Mouse (Mus musculus) thymus, adult 18-20 months (tissue): ENCODE measurements around the gene Htatip2.

ENCODE experiments used
- DNase-seq, 2 experiments: peaks; one replicate each; pipeline ENCODE4 v3.0.0; 2022; ENCODE audit warnings: mixed read lengths in 2 of 2

Gene Htatip2

GRCm38 (mm10) chr7:49786618-49787382 lies 27.9 kb downstream of the Htatip2 start:
- no peak for DNase-seq

GRCm38 (mm10) chr7:49787383-49787645 lies 28.4 kb downstream of the Htatip2 start:
- DNase-seq = no peak

DNA sequence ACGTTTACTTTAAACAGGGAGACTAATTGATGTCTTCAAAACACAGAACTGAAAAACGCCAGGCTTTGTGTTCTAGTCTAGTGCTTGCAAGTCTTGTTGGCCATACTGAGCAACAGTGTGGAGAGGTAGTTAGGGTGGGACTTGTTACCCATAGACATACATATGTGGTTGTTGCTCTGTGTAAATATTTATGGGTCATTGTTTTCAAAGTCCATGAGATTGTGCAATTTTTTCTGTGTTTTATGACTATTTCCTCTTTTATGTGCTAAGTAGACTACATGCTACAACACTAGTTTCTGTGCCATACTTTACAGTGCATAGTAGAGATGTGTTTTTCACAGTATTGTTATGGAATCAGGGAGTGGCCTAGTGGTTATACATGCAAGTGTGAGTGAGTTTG lies 35.4 kb downstream of the Htatip2 start:
- DNase-seq = no peak

- DNase-seq = no peak
Measured at GRCm38 (mm10) chr7:49797171-49797570, 38.3 kb downstream of the Htatip2 start.

DNA sequence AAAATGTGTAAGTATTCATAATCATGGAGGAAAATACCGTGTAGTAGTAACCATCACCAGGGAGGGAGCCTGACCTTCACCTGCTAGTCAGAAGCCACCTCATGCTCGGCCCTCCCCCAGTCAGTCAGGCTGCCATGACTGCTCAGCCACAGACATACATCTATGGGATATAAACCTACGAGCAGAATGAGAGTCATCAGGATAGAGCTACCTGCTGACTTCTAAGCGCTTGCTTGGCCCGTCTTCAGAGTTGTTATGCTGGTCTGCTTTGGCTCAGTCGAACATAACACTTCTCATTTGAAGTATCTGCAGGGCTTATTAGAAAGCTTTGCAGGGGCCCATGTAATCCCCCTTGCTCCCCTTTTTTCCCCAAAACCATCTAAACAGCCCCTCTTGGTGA lies 44.6 kb downstream of the Htatip2 start:
- DNase-seq = no peak

DNA sequence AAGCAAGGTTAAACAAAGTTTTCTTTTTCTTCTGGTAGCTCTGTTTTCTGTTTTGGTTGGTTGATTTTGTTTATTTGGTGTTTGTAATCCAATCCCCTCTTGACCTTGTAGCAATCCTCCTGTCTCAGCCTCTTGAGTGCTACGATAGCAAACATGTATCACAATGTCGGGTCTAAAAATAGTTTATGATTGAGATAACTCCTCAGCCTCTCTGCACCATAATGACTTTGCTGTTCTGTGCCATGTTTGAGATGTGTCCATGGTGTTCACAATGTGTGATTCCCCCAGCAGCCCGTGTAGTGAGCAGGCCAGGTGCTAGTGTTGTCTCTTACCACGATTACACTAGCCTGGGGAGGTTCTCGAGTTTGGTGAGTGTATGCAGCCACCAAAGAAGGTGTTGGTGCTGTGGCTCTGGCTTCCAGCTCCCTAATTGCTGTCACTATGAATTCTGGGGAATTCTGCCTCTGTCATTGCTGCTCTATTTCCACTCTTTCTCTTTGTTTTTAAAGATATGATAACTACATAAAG lies 45.8 kb downstream of the Htatip2 start:
- no peak for DNase-seq

DNA sequence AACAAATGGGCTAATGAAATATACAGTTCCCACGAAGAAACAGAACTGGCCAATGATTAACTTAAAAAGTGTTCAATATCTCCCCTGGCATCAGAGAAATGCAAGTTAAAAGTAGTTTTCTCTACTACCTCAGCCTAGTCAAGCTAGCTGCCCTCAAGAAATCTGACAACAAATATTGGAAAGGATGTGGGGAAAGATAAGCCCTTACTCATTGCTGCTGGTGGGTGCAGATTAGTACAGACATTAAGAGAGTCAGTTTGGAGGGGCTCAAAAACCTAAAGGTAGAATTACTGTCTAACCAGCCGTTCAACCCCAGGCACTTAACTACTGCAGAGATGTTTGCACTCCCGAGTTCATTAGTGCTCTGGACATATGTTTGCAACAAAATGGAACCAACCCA lies 46.7 kb downstream of the Htatip2 start:
- no peak for DNase-seq

DNA sequence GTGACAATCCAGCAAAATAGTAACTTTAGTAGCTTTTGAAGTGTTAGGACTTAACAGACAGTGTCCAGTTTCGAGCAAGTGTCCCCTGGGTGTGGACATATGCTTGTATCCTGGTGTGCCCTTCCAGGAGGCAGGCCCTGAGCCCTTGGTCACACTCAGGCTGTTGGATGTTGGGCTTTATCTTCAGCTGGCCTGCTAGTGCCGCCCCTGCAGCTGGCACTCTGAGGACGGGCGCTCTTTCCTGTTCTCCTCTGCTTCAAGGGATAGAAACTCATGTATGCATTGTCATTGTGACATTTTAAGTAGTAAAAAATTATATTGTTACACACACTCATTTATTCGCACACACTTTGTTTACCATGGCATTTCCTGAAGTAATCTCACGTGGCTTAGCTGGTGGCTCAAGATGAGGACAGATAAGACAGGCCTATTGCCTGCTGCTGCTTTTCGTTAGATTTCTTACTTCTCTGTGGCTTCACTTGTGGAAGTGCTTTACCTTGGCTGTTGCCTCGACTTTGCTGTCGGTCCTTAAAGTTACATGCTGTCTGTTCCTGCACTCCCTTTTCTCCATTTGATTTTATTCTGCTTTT lies 48.3 kb downstream of the Htatip2 start:
- DNase-seq = no peak

DNA sequence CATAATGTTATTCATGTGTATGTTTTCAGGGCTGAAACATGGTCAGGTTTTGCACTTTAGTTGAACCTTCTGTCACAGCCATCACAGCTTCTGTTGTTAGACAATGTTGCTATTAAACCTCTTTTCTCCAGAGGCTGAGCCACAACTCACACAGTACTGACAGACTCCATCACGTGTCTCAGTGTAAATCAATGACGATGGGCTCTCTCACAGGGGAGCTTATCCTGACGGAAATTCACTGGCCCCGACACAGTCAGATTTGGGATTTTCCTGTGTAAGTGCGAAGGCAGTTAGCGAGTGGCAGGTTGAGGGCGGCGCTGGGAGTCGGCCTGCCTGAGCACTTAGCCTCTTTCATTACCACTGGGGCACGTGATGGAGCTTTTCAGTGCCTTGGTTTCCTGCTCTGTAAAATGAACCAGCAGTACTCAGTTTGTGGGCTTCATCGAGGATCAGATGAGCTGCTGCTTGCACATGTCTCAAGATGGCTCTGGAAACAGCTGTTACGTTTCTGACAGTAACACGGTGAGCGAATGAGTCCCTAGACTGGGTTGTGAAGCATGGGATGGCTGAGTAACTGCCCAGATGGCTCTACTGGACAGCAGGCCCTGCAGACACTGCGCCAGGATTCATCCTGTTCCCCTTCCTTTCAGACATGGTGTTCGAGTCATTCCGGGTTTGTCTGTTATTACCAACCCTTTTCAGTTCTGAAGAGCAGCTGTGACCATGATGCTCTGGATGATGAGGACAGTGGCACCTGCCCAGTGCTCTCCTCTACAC lies 49.1 kb downstream of the Htatip2 start:
- no peak for DNase-seq

DNA sequence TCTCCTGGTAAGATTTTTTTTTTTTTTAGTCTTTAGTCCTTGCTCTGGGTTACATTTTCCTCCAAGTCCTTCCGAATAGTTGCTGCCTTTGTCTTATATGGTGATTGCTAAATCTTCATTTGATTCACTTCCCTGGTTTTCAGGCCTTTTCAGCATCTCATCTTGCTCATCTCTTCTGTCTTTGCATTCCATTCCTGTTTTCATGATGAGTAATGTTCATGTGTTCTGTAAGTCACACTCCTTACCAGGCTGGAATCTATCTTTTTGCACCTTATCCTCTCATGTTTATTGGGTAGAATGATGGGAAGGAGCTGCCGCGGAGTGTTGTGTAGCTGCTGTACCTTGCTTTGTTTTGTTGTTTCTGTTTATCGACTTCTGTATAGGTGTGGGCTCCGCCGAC lies 50.2 kb downstream of the Htatip2 start:
- no peak for DNase-seq

DNA sequence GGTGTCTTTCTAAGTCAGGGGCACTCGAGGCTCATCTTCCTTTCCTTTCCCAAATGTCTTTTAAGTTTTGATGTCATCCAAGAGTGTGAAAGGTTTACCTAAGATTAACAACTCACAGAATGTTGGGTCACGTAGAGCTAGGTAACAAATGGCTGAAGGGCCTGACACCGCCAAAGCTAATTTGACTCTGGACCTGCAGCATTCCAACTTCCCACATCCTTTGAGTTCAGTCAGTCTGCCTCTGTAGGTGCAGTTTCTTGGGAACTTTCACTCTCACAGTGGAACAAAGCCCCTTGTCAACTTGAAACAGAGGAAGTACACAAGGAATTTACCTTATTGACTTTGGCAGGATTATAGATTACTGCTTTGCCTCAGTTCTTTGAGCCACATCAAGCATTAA lies 50.6 kb downstream of the Htatip2 start:
- no peak for DNase-seq

- DNase-seq = no peak
Measured at GRCm38 (mm10) chr7:49811346-49811745, 52.4 kb downstream of the Htatip2 start.

DNA sequence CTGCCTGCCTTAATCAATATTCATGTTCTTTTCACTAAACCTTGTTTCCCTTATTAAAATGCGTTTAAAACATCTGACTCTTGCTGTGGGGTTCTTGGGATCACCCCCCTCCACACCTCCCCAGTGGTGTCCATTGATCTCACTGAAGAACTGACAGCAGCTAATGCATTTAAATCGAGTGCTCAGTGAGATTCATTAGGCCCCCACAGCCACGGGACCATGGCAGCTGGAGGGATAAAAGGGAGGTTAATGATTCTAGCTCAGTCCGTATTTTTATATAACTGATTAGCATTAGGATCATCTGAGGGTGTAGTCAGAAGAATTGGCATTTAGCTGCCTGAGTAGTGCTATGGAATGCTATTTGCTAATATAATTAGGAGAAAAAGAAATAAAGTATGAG lies 60.5 kb downstream of the Htatip2 start:
- DNase-seq = no peak

DNA sequence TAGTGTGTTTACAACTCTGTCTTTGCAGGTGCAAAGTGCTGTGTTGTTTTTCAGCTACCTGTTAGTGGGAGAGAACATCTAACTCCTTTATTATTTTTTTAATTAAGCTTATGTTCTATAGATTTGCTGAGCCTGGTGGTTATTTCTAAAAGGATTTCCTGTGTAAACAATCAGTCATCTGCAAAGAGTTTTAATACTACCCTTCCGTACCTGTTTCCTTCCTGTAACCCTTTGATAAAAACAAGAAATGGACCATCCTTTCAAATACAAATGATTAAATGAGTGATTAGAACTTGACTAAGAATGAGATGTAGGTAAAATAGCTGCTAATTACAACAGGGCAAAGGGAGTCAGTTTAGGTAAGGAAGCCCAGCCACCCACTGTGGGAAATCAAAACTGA lies 62.5 kb downstream of the Htatip2 start:
- DNase-seq = no peak

- DNase-seq = no peak
Measured at GRCm38 (mm10) chr7:49822028-49822427, 63.1 kb downstream of the Htatip2 start.
